ENCODE assay signal across 13 mouse cellular contexts in the genomic region with DNA sequence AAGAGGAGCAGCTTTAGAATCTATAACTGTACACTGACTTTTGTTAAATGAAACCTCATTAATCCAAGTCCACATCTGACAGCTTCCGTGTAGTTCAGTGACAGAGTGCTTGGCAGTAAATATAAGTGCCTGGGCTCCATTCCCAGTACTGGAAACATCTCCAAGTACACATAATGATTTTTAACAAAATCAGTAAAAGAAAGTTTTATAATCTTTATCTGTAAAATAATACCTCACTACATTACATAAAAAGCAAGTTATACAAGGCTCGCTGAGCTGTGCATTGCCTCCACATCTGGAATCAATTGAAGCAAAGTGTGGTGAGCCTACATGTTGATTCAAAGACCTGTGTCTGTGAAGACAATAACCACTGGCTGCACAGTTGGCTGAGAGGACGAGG.
A peak's percentile ranks its signal among the peaks of the same experiment; 100 is the strongest.
DNase-seq lines count a peak whose midpoint lies in the region; ATAC-seq and TF ChIP-seq lines count a peak whose summit lies in the region.
"Had no signal": no experiment of that assay in that cellular context is flagged by ENCODE, and none has a peak within 500 bp of the region (broad histone marks: within the 10 kb centered on the region; RNA-seq: fewer than 3 reads in every experiment).

No protein-coding gene starts in this region.

- H3K4me1 ChIP-seq in lung, postnatal 0 days (ENCODE audit: insufficient read depth, low read depth, low read length), result no peaks in the 10 kb centered on the region
- H3K4me1 ChIP-seq: midbrain, embryonic 13.5 days; neural tube, embryonic 12.5 days had no signal

- no peak for ATAC-seq in lung, postnatal 0 days
- ATAC-seq in inflammation-experienced regulatory T-cells, adult 6 months, result no peak
- ATAC-seq: intestine, postnatal 0 days; midbrain, embryonic 13.5 days had no signal

- DNase-seq in kidney, postnatal 10 days, result peak; percentile 14
- no peak for DNase-seq in kidney, postnatal 36 days
- DNase-seq in lung, postnatal 10 days, result peak; percentile 8
- no peak for DNase-seq in lung, postnatal 0 days (ENCODE audit: low spot score)
- peak; percentile 4 for DNase-seq in embryo, embryonic 9.5 days (ENCODE audit: extremely low spot score)
- peak; percentile 20 for DNase-seq in mesoderm, embryonic 11.5 days (ENCODE audit: low read depth, low spot score)
- no peak for DNase-seq in urinary bladder, postnatal 36 days (ENCODE audit: low spot score in 2 of 2)
- DNase-seq: cerebellum, postnatal 10 days; lung, adult 18-20 months had no signal

- no peaks in the 10 kb centered on the region for H3K9me3 ChIP-seq in lung, postnatal 0 days (ENCODE audit: low read length)
- H3K9me3 ChIP-seq: midbrain, embryonic 13.5 days; neural tube, embryonic 12.5 days had no signal

- TF ChIP-seq EP300 in lung, postnatal 0 days (IDR thresholded peaks at IDR 0.05), result no peak

- H3K4me3 ChIP-seq in lung, postnatal 0 days (ENCODE audit: low read depth, low read length), result no peak overlapping the region
- H3K4me3 ChIP-seq: midbrain, embryonic 13.5 days; neural tube, embryonic 12.5 days had no signal

- 45% methylated on average over 3 of the region's 3 CpGs for WGBS in lung, postnatal 0 days

- no peaks in the 10 kb centered on the region for H3K36me3 ChIP-seq in lung, postnatal 0 days (ENCODE audit: insufficient read depth, low read length)
- H3K36me3 ChIP-seq: neural tube, embryonic 12.5 days had no signal

- TF ChIP-seq CTCF in lung, postnatal 0 days (IDR thresholded peaks at IDR 0.05), result no peak

- H3K27me3 ChIP-seq in lung, postnatal 0 days (replicated peaks; ENCODE audit: insufficient read depth, low read length), result no peaks in the 10 kb centered on the region
- H3K27me3 ChIP-seq: midbrain, embryonic 13.5 days; neural tube, embryonic 12.5 days had no signal

- H3K27ac ChIP-seq in lung, postnatal 0 days (ENCODE audit: low read length), result no peak overlapping the region
- H3K27ac ChIP-seq: midbrain, embryonic 13.5 days; neural tube, embryonic 12.5 days had no signal

- H3K4me2 ChIP-seq in lung, postnatal 0 days (replicated peaks; ENCODE audit: low read depth, low read length), result no peak overlapping the region
- H3K4me2 ChIP-seq: midbrain, embryonic 13.5 days; neural tube, embryonic 12.5 days had no signal

- H3K9ac ChIP-seq in lung, postnatal 0 days (replicated peaks; ENCODE audit: low read depth), result no peak overlapping the region
- H3K9ac ChIP-seq: midbrain, embryonic 13.5 days; neural tube, embryonic 12.5 days had no signal

Comparison
In these comparisons a context has a peak if more than half of its experiments do, and no peak if none do; other contexts are left out.
1. DNase-seq: peak in kidney, postnatal 10 days (single experiment), lung, postnatal 10 days (single experiment), embryo, embryonic 9.5 days (single experiment) and mesoderm, embryonic 11.5 days (single experiment); none in kidney, postnatal 36 days (0 of 2), lung, postnatal 0 days (single experiment) and urinary bladder, postnatal 36 days (0 of 2).